In the genomic region with DNA sequence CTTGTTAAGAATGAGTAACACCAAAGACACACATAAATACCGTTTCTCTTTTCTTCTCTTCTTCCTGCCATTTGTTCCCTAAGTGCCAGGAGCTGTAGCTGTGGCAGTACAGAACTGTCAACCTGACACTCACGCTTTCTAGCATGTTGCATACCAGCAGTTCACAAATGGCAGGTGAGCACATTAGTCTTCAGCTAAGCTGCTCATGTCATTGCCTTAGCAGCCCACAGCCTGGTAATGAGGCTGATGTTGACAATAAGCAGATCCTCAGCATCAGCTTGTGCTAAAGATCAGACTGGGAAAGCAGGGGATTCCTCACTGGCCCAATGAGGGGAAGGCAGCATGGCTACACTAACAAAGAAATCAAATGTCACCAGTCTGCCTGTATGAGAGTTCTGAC, we compare ENCODE assay signal across 24 mouse cellular contexts.
DNase-seq lines count a peak whose midpoint lies in the region; ATAC-seq and TF ChIP-seq lines count a peak whose summit lies in the region.
"Had no signal": no experiment of that assay in that cellular context is flagged by ENCODE, and none has a peak within 500 bp of the region (broad histone marks: within the 10 kb centered on the region; RNA-seq: fewer than 3 reads in every experiment).

No protein-coding gene starts in this region.

- no peak overlapping the region for H3K4me2 ChIP-seq in hindbrain, embryonic 16.5 days (ENCODE audit: low read length)
- no peak overlapping the region for H3K4me2 ChIP-seq in forebrain, embryonic 16.5 days (ENCODE audit: low read length)
- H3K4me2 ChIP-seq in midbrain, embryonic 13.5 days (replicated peaks) = no peak overlapping the region
- H3K4me2 ChIP-seq in heart, embryonic 11.5 days = no peak overlapping the region
- H3K4me2 ChIP-seq: embryonic facial prominence, embryonic 13.5 days had no signal

- no peaks in the 10 kb centered on the region for H3K27me3 ChIP-seq in hindbrain, embryonic 10.5 days (ENCODE audit: insufficient read depth, poor library complexity, severe bottlenecking)
- H3K27me3 ChIP-seq in hindbrain, embryonic 16.5 days (replicated peaks; ENCODE audit: control insufficient read depth, insufficient read depth, low read length) = no peaks in the 10 kb centered on the region
- H3K27me3 ChIP-seq in forebrain, embryonic 16.5 days (replicated peaks; ENCODE audit: control insufficient read depth, insufficient read depth, low read length) = no peaks in the 10 kb centered on the region
- 0 out of 2 replicates have a peak, but pooled peaks cover 2% of the 10 kb centered on the region for H3K27me3 ChIP-seq in midbrain, embryonic 13.5 days
- no peaks in the 10 kb centered on the region for H3K27me3 ChIP-seq in heart, embryonic 11.5 days (ENCODE audit: control insufficient read depth, insufficient read depth, low read length)
- H3K27me3 ChIP-seq: embryonic facial prominence, embryonic 13.5 days had no signal

- H3K36me3 ChIP-seq in hindbrain, embryonic 10.5 days = no peaks in the 10 kb centered on the region
- H3K36me3 ChIP-seq in hindbrain, embryonic 16.5 days (ENCODE audit: control insufficient read depth, insufficient read depth, low read length) = no peaks in the 10 kb centered on the region
- no peaks in the 10 kb centered on the region for H3K36me3 ChIP-seq in forebrain, embryonic 16.5 days (ENCODE audit: control insufficient read depth, insufficient read depth)
- no peaks in the 10 kb centered on the region for H3K36me3 ChIP-seq in midbrain, embryonic 13.5 days
- no peaks in the 10 kb centered on the region for H3K36me3 ChIP-seq in heart, embryonic 11.5 days (ENCODE audit: control insufficient read depth, insufficient read depth, low read length)
- H3K36me3 ChIP-seq: embryonic facial prominence, embryonic 13.5 days had no signal

- peaks cover 16% of the 10 kb centered on the region; the same call in 1 of the 2 replicates for H3K4me1 ChIP-seq in hindbrain, embryonic 10.5 days (replicated peaks)
- peaks cover 4% of the 10 kb centered on the region; the same call in 1 of the 2 replicates for H3K4me1 ChIP-seq in hindbrain, embryonic 16.5 days (ENCODE audit: control insufficient read depth, insufficient read depth, low read depth, low read length)
- H3K4me1 ChIP-seq in forebrain, embryonic 16.5 days (replicated peaks; ENCODE audit: control insufficient read depth, insufficient read depth, low read length) = peaks cover 11% of the 10 kb centered on the region
- H3K4me1 ChIP-seq in midbrain, embryonic 13.5 days (replicated peaks) = peaks cover 17% of the 10 kb centered on the region
- H3K4me1 ChIP-seq in heart, embryonic 11.5 days (ENCODE audit: control insufficient read depth, insufficient read depth, low read length) = no peaks in the 10 kb centered on the region
- H3K4me1 ChIP-seq: embryonic facial prominence, embryonic 13.5 days had no signal

- H3K27ac ChIP-seq in hindbrain, embryonic 10.5 days = 0 out of 2 replicates have a peak overlapping the region, but pooled peaks have one; percentile 16
- no peak overlapping the region for H3K27ac ChIP-seq in hindbrain, embryonic 16.5 days (ENCODE audit: low read depth, low read length)
- H3K27ac ChIP-seq in forebrain, embryonic 16.5 days (ENCODE audit: low read length) = peak overlapping the region; percentile 63
- peak overlapping the region; percentile 59 for H3K27ac ChIP-seq in midbrain, embryonic 13.5 days
- H3K27ac ChIP-seq in layer of hippocampus, adult 2 months = no peak overlapping the region
- no peak overlapping the region for H3K27ac ChIP-seq in heart, embryonic 11.5 days (ENCODE audit: low read depth, low read length)
- H3K27ac ChIP-seq: embryonic facial prominence, embryonic 13.5 days; heart, adult 2 months; macrophage; stomach, postnatal 0 days had no signal

- no peak overlapping the region for H3K4me3 ChIP-seq in hindbrain, embryonic 10.5 days
- no peak overlapping the region for H3K4me3 ChIP-seq in hindbrain, embryonic 16.5 days (ENCODE audit: low read length)
- no peak overlapping the region for H3K4me3 ChIP-seq in forebrain, embryonic 16.5 days (replicated peaks; ENCODE audit: low read length)
- H3K4me3 ChIP-seq in midbrain, embryonic 13.5 days (replicated peaks) = no peak overlapping the region
- H3K4me3 ChIP-seq in layer of hippocampus, adult 2 months = no peak overlapping the region
- H3K4me3 ChIP-seq in heart, embryonic 11.5 days (ENCODE audit: low read depth, low read length) = no peak overlapping the region
- H3K4me3 ChIP-seq: embryonic facial prominence, embryonic 13.5 days; heart, adult 2 months; myocyte had no signal

- WGBS in hindbrain, embryonic 10.5 days = 81% methylated on average over 2 of the region's 2 CpGs
- WGBS in hindbrain, embryonic 16.5 days = 65% methylated on average over 2 of the region's 2 CpGs
- WGBS in forebrain, embryonic 16.5 days = 65% methylated on average over 2 of the region's 2 CpGs
- 65% methylated on average over 2 of the region's 2 CpGs for WGBS in midbrain, embryonic 13.5 days
- 47% methylated on average over 2 of the region's 2 CpGs for WGBS in heart, embryonic 11.5 days (ENCODE audit: insufficient replicate concordance)

- TF ChIP-seq POLR2A in brain, embryonic 14.5 days (IDR thresholded peaks at IDR 0.05; ENCODE audit: borderline replicate concordance, extremely low read depth, insufficient read depth, insufficient read length, poor library complexity, severe bottlenecking) = no peak

- ATAC-seq in hindbrain, embryonic 16.5 days = no peak
- ATAC-seq in forebrain, embryonic 16.5 days = no peak
- peak; percentile 62; the same call in 1 of the 2 replicates for ATAC-seq in midbrain, embryonic 13.5 days
- ATAC-seq in heart, embryonic 11.5 days (replicated peaks; ENCODE audit: insufficient number of reproducible peaks, low FRiP score, low TSS enrichment) = no peak
- ATAC-seq: liver, postnatal 0 days; lung, postnatal 0 days; Patski had no signal

- H3K9me3 ChIP-seq in hindbrain, embryonic 10.5 days = no peaks in the 10 kb centered on the region
- H3K9me3 ChIP-seq in hindbrain, embryonic 16.5 days (ENCODE audit: control insufficient read depth, low read length) = no peaks in the 10 kb centered on the region
- H3K9me3 ChIP-seq in forebrain, embryonic 16.5 days (ENCODE audit: control insufficient read depth, low read length) = no peaks in the 10 kb centered on the region
- H3K9me3 ChIP-seq in midbrain, embryonic 13.5 days = no peaks in the 10 kb centered on the region
- no peaks in the 10 kb centered on the region for H3K9me3 ChIP-seq in heart, embryonic 11.5 days (replicated peaks; ENCODE audit: control insufficient read depth, low read length)
- H3K9me3 ChIP-seq: embryonic facial prominence, embryonic 13.5 days had no signal

- intact Hi-C loops in heart, postnatal 36 days (cut with DNase I) = no loop called here

- no peak for DNase-seq in hindbrain, embryonic 10.5 days (ENCODE audit: low spot score)
- DNase-seq in brain, embryonic 14.5 days (ENCODE audit: low read depth) = peak; percentile 59
- DNase-seq in heart, postnatal 36 days = no peak
- no peak for DNase-seq in layer of hippocampus, adult 2 months (ENCODE audit: low spot score in 2 of 2)
- DNase-seq: cerebellum, adult 11-12 months; cerebellum, postnatal 14 days; gastrocnemius, postnatal 36 days; heart, adult 2 months; kidney, adult 2 months; kidney, postnatal 10 days; liver, postnatal 0 days; right cerebral cortex, postnatal 14 days; thymus, adult 2 months; thymus, postnatal 4 days had no signal

- no peak for TF ChIP-seq CTCF in brain, embryonic 14.5 days (IDR thresholded peaks at IDR 0.05; ENCODE audit: borderline replicate concordance, extremely low read depth, insufficient read depth, insufficient read length)
- no peak for TF ChIP-seq CTCF in layer of hippocampus, adult 2 months (conservative IDR thresholded peaks at IDR 0.05)

- H3K9ac ChIP-seq in hindbrain, embryonic 16.5 days (ENCODE audit: low read depth, low read length) = no peak overlapping the region
- H3K9ac ChIP-seq in forebrain, embryonic 16.5 days (replicated peaks; ENCODE audit: low read depth, low read length) = no peak overlapping the region
- no peak overlapping the region for H3K9ac ChIP-seq in midbrain, embryonic 13.5 days (replicated peaks)
- no peak overlapping the region for H3K9ac ChIP-seq in heart, embryonic 11.5 days (ENCODE audit: low read depth, low read length)
- H3K9ac ChIP-seq: embryonic facial prominence, embryonic 13.5 days; liver, postnatal 0 days had no signal

Comparison
In these comparisons a context has a peak if more than half of its experiments do, and no peak if none do; other contexts are left out.
1. H3K27ac ChIP-seq: peak in hindbrain, embryonic 10.5 days (single experiment), forebrain, embryonic 16.5 days (single experiment) and midbrain, embryonic 13.5 days (single experiment); none in hindbrain, embryonic 16.5 days (single experiment), layer of hippocampus, adult 2 months (single experiment) and heart, embryonic 11.5 days (single experiment).